Mouse (Mus musculus) spleen, adult 2 months (tissue): ENCODE results near the gene Dmrta2.

Experiments used
- CTCF ChIP-seq: fragments of 200-500 bp; IDR thresholded peaks from 2 replicates; pipeline ENCODE4 v1.5.1; 2011; ENCODE audit warnings: mild to moderate bottlenecking, inconsistent platforms; ENCODE audit not compliant: insufficient read depth, insufficient read length, insufficient replicate concordance; ENCODE audit errors: extremely low read depth
- POLR2A ChIP-seq: fragments of 200-500 bp; IDR thresholded peaks from 2 replicates; pipeline ENCODE4 v1.6.1; 2011; ENCODE audit warnings: low read depth, low read length, inconsistent platforms

GRCm38 (mm10) chr4:109969561-109969960 is 8.3 kb upstream of the Dmrta2 start:
- no peak for TF ChIP-seq POLR2A
- TF ChIP-seq CTCF: no peak
